Mouse (Mus musculus) spleen, embryonic (tissue): ENCODE measurements around the gene Ncf4.

ENCODE experiments used
- CTCF ChIA-PET: fragments of 350-600 bp; sonication (Branson Sonifier 250); formaldehyde crosslinking; loops from one replicate; lab custom pipeline; 2022; lab: Charles Lee

Gene Ncf4

DNA sequence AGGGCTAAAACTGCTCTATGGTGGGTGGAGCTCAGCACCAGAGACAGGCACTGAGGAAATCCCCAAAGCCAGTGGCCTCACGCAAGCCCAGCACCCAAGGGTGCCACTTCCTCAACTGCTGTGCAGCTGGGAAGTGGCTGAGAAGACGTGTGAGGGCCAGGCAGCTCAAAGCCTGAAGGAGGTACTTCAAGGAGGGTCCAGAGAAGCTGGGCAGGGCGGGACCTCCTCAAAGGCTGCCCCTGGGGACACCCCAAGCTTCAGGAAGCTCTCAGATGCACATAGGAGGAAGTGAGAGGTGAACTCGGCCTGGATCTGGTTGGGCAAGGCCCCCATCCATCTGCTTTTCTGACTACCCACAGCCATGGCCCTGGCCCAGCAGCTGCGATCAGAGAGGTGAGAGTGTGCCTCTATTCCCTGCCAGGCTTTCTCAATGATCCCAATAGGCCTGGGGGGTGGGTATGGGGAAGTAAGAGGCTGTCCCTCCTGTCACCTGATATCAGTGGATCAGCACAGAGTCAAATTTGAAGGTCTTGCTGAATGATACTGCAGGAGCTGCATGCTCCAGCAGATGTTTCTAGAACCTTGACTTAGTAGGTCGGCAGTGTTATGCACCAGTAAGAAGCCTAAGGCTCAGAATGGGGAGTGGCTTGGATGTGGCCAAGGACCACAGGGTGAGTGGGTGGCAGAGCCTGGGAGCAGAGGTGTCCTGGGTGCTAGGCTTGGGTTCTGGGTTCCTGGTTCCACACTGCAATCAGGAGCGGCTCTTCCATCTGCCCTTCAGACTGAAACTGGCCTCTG, at the start of gene Ncf4:
Ncf4 (plus strand) TSS at position 107 of the 798 bp plus-strand sequence.
- CTCF ChIA-PET: interaction anchor here (0.6 to 1.6 kb wide), 4 partner anchors 14 to 162 kb away, joined by 3 to 4 read pairs (median 3); no protein-coding TSS in a partner anchor

DNA sequence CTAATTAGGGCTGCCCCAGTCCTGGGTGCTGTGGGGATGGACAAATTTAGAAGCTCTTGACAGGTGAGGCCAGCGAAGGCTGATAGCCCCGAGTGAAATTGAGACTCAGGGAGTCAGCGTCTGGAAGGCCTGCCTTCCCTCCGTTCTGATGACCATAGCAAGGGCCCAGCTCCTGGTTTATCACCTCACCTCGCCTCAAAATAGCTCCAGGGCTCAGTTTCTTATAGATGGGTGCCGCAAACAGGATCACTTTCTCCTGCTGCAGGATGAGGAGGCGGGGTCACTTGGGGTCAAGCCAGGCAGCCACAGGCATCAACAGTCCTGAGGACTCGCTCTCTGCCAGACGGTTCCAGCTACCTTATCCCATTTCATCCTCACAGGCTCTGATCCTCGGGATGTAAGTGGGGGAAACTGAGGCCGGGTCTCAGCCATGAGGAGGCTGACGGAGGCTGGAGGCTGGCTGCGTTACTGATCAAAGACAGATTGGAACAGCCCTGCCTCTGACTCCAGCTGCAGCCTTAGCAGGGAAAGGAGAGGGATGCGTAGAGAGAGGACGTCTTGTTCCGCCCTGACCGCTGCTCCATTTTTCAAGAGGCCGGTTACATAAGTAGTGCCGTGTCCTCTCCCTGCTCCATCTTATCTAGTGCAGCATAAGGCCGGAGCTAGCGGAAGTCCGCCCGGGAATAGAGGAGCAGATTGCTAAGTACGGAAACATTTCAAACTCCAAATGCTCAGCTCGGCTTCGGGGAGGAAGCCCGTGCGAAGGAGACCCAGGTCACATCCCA, 49.3 kb upstream of the Ncf4 start:
- CTCF ChIA-PET: interaction anchor here (0.6 kb wide), 1 partner anchor 1110 kb away, joined by 8 read pairs; no protein-coding TSS in a partner anchor

DNA sequence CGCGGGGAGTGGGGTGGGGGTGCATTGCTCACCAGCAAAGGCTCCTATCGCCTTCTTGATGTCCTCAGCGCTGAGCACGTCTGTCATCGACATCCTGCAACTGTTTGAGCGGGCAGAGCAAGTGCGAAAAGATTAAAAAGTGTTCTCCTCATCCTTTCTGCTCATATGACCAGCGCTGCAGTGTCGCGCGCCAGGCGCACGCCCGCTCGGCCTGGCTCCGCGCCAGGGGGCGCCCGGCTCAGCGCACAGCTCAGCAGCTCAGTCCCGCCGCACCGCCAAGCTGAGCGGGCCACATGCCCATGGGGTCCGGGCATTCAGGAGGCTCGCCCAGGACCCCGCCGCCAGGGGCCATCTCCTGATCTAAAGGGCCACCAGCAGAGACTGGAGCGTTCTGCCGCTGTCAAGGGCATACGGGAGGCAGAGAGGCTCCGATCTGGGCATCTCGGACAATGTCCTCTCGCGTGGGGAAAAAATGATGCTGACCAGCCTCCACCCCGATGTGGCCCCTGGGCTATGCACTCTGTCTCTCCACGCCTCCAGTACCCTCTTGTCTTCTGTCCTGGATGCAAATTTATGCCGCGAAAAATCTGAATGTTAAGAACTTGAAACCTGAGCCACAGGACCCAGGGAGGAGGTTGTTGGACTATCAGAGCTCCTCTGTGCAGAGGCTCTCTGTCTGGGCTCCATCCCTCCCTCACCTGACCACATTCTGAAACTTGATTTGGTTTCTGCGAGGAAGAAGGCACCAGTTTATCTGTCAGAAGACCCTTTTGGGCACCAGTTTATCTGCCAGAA, 40.4 kb upstream of the Ncf4 start:
- CTCF ChIA-PET: interaction anchor here (1.0 kb wide), 1 partner anchor 26 kb away, joined by 3 read pairs; no protein-coding TSS in a partner anchor

DNA sequence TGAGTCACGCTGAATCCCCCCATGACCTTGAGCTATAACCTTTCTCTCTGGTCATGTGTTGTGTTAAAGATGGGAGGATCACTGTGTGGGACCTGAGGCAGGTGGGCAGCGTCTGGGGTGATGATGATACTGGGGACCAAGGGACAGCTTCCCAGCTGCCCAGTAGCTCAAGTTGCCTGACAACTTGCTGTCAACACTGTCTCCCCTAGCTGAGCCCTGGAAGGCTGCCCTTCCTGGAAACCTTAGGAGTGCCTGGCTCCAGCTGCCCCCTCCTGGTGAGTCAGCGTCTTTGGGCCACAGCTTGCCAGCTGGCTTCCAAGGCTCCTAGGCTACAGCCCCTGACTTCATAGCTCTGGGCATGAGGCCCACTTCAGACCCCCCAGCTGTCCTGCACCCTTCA, 39.4 kb upstream of the Ncf4 start:
- CTCF ChIA-PET: interaction anchor here (1.0 kb wide), 1 partner anchor 27 kb away, joined by 3 read pairs; no protein-coding TSS in a partner anchor

DNA sequence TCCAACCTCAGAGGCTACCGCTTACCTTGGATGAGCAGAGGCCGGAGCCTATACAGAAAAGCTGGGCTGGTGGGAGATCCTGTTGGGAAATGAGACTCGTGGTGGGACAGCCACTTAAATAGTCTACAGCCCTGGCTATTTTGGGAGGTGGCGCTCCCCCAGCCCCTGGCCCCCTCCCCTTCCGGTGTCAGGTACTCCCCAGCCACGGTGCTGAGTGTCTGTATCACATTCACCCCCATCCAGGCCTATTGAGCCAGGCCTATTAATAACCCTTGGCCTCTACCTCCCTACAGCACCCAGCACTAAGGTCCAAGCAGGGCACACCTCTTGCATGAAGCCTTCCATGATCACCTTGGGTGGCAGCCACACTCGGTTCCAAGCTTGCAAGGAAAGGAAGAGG, 38.3 kb upstream of the Ncf4 start, which contains the start of gene Pvalb:
Pvalb (minus strand) TSS at position 89 of the 400 bp plus-strand sequence.
- CTCF ChIA-PET: no interaction called here

DNA sequence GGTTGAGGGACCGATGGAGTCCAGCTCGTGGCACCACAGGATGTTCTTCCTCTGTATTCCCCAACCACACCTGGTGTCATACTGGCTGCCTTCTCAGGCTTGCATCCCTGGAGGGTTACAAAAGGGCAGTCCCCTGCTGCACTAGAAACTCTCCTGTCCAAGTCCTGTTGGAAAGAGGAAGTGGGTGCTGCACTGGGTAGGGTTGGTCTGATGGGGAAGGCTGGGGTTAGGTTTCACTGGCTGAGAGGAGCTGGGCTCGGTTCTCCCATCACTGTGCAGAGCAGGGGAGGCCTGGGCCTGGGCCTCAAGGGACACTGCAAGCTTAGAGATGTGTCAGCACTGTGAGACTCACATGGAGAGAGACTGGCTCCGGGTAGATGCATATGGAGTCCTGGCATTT, 34.4 kb upstream of the Ncf4 start:
- CTCF ChIA-PET: no interaction called here

DNA sequence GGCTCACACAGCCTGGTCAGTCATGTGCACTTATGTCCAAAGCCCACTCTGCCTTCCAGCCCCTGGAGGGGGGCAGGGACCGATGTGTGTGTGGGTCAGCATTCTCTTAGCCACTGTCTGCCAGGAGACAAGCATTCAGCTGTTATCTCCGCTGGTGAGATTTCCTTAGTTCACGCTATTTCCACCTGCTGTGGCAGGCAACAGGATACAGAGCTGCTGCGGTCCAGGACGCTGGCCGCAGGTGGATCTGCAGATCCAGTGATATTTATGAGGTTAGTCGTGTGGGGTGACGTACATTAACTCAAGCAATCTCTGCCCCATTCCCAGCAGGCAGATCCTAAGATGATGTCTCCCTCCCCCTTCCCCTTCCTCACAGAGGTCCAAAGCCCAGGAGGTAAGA, 33.2 kb upstream of the Ncf4 start:
- CTCF ChIA-PET: interaction anchor here (0.7 kb wide), 1 partner anchor 27 kb away, joined by 7 read pairs; no protein-coding TSS in a partner anchor

DNA sequence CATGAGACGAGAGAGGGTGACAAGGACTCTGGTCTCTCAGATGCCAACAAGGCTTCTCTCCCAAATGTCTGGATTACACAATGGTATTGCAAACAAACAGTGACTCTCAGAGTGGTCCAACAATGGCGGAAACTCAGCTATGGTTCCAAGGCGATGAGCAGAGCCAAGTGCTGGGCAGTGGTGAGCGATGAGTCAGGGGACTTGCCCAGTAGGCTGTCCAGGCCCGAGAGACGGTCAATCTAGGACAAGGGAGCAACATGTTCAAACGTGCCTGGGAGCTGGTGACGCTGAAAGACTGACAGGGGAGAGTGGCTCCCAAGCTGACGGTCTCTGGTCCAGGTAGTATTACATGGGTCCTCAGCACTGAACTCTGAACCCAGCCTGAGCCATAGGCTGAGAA, 29.3 kb upstream of the Ncf4 start:
- CTCF ChIA-PET: interaction anchor here (0.6 kb wide), 1 partner anchor 250 kb away, joined by 3 read pairs; no protein-coding TSS in a partner anchor

DNA sequence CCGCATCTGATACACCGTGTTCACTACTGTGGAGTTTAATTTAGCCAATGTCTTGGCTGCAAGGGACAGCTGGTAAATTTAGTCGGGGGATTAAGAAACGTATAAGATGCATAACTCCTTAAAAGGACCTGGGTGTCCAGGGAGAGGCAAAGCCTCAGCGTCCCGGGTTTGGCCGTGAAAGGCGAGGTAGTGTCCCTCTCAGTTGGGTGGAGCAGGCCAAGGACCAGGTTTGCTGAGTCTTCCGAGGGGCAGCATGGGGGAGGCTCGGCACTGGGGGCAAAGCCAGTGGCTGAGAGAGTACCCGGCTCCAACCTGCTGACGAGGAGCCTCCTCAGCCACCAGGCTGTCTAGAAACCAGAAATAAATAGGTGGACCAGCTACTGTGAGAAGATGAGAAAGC, 16.8 kb upstream of the Ncf4 start:
- CTCF ChIA-PET: no interaction called here

DNA sequence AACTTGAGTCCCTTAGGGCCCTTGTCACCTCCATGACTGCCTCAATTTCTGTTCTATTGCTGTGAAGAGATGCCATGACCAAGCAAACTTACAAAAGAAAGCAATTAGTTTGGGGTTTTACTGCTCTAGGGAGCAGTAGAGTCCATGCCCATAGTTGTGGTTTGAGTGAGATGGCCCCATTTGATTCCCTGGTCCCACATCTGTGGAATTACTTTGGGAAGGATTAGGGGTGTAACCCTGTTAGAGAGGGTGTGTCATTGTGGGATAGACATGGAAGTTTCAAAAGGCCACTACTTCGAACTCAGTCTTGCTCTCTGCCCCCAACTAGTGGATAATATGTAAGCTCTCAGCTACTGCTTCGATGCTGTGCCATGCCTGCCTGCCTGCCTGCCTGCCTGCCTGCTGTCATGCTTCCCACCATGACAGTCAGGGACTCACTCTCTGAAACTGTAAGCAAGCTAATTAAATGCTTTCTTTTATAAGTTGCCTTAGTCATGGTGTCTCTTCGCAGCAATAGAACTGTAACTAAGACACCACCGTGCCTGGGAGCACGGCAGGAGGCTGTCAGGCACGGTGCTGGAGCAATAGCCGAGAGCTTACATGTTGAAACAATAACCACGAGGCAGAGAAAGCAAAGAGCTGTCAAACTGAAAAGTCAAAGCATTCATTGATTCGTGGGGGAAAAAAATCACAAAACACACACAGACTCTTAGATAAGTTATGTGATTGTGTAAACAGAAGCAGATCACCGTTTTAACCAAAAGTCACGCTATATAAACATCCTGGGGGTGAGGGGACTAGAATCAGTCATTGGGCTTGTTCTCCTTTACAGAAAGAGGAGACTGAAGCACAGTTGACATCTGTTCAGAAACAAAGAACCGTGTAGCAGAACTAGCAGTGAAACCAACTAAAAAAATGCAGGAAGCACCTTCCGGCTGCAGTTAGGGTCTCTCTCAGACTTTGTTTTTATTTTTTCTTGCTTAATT, 13.0 kb upstream of the Ncf4 start:
- CTCF ChIA-PET: no interaction called here

DNA sequence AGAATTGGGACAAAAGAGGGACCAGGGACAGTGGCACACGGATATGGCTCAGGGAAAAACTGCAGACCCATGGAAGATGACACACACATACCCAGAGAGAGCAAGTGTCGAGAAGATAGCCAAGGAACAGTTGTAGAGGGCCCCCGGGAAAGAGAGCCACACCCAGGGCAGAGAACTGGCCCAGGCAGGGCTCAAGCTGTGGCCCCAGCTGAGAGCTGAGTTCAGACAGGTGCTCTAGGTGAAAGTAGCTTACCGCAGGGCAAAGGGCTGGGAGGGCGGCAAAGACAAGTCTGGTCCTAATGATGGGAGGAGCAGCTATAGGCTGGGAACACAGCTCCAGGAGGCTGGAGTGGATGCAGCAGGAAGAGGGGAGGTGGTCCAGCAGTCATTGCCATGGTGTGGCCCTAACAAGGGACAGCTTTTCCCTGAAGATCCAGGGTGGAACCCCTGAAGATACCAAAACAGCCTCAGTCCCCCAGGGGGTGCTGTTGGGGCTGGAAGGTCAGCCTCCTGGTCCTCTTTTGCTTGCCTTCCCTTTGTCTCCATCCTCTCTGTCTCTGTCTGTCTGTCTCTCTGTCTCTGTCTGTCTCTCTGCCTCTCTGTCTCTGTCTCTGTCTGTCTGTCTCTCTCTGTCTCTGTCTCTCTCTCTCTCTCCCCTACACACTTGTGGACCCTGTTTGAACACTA, 9.6 kb upstream of the Ncf4 start:
- CTCF ChIA-PET: no interaction called here

DNA sequence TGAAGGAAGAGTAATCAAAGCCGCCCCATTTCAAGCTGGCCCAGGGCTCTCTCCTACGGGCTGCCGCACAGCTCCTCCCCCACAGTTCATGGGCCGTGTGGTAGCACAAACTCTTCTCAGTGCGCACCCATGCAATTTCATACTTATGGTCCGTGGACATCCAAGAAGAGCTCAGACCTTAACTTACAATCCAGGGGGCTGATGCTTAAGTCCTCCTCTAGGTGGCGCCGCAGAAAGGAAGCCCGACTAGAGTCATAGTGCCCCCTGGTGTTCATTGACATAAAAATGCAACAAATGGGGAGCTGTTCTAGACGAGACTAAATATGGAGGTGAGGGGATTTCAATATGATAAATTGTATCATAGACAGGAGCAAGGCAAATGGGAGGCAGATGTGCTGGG, 5.1 kb upstream of the Ncf4 start:
- CTCF ChIA-PET: interaction anchor here (0.7 to 1.0 kb wide), 2 partner anchors 14 to 65 kb away, joined by 3 to 4 read pairs; partner anchors contain the start of gene Ift27

DNA sequence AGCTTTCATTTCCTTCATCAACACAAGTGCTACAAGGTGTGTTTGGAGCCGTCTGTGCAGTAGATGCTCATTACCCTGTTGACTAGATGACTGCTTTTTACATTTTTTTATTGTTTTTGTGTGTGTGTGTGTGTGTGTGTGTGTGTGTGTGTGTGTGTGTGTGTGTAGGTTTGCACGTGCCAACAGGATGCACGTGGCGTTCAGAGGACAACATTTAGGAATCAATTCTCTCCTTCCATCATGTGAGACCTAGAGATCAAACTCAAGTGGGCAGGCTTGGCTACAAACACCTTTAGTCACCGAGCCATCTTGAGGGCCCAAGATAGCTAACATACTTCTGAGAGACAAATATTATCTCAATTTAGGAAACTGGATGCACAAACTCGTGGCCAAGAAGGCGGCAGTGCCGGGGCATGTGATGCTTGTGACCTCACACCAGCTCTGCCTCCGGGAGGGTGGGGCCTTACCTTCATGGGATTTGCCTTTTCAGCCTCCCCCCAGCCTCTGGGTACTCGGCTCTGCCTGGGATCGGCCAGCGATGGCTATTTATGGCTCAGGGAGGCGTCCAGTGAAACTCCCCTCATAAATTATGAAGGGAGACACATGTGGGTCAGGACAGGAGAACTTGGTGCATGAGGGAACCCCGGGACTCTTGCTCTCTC, 4.5 kb upstream of the Ncf4 start:
- CTCF ChIA-PET: interaction anchor here (0.7 to 1.0 kb wide), 2 partner anchors 13 to 66 kb away, joined by 3 to 4 read pairs; partner anchors contain the start of gene Ift27

DNA sequence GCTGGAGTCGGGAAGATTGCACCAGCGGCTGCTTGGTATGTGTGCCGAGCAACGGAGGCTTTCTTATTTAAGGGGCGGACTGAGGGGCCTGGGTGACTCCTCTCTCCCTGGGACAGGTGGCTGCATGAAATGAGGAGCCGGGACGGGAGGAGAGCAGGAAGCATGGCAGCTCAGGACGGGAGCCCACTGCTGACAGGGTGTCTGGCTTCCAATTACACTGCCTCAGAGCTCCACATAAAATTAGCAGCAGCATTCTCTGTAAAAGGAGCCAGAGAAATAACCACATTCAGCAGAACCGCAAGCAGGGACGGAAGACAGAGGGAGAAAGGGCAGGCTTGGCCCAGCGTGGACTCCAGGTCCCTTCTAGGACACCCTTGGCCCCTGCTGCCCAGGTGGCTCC, 3.3 kb upstream of the Ncf4 start:
- CTCF ChIA-PET: interaction anchor here (1.3 kb wide), 1 partner anchor 17 kb away, joined by 3 read pairs; no protein-coding TSS in a partner anchor

DNA sequence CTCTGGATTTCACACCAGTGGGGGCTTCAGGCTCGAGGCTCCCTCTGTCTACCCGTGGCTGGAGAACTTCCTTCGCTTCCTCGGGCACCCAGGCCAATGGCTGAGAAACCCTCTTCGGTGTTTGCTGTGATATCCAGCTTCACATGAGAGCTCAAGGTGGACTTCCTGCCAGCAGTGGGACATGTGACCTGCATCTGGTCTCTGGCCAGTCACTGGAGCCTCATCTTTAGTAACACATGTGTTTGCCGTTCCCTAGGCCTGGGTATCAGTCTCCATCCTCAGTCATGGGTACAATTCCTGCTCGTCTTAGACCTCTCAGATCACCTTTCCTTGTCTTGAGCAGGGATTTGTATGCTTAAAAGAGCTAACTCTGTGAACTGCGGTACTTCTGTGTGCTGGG, 1.5 kb upstream of the Ncf4 start:
- CTCF ChIA-PET: no interaction called here

DNA sequence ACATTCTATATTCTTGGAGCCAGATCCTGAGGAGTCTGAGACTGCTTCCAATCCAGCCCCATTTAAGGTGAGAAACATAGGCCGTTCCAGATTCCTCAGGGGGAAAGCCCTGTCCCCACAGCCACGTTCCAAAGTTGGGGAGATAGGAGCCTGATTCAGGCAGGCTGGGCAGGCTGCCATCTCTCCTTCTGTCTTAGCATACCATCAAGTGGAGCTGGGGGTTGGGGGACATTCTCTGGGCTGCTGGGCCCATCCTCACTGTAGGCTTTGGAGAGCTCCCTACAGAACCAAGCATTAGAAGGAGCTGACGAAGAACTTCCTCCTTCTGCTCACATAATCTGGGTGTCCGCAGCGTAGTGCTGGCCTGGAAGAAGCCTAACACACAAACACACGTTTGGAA, 827 bp upstream of the Ncf4 start:
- CTCF ChIA-PET: interaction anchor here (0.8 to 1.6 kb wide), 2 partner anchors 15 to 21 kb away, joined by 3 to 4 read pairs; no protein-coding TSS in a partner anchor

DNA sequence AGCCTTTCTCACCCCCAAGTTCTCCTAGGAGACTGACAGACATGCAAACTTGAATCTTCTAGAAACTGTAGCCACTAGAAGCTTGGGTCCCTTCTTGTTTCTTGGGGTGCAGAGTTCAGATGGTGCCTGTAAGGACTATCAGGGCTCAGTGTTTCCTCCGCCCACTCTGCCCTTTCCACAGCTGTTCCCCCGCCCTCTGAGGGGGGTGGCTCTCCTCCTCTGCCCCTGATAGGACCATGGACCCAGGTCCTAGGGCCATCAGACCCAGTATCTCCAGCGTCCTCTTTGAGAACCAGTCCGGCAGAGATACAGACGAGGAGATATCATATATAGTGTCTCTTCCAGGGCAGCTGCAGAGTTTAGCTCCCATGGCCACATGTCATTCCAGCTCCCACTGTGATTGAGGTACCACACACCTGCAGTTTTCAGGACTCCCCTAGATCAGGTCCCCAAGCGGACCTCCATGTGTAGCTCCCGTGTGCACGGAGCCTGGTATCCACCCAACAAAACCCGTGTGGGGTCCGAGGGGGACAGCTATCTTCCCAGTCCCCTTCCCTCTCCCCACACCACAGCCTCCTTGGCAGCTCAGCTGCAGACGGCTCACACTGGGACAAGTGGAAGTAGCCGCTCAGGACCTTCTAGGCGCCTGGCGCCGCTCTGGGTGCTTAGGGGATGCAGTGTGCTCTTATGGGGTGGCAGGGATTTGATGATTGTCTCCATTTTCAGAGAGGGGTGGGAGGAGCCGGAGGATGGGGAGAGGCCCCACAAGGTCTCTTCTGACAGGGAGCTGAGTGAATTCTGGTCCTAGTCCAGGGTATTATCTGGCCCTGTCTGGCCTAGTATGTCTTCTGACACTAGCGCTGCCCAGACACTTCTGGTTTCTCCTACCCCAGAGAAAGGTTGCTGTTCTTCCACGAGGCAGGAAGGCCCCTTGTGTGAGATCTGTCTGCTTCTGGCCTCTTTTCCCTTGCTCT, 1.8 kb downstream of the Ncf4 start:
- CTCF ChIA-PET: interaction anchor here (0.5 kb wide), 1 partner anchor 179 kb away, joined by 3 read pairs; no protein-coding TSS in a partner anchor
